Mouse (Mus musculus) B cell, adult 2 months (primary cell): ENCODE data around the gene Mpzl2.
A peak's percentile ranks its signal among the peaks of the same experiment; 100 is the strongest.

Experiments used
- DNase-seq, 2 experiments: peaks; one replicate each; pipeline ENCODE4 v3.0.0; 2022

Gene Mpzl2

DNA sequence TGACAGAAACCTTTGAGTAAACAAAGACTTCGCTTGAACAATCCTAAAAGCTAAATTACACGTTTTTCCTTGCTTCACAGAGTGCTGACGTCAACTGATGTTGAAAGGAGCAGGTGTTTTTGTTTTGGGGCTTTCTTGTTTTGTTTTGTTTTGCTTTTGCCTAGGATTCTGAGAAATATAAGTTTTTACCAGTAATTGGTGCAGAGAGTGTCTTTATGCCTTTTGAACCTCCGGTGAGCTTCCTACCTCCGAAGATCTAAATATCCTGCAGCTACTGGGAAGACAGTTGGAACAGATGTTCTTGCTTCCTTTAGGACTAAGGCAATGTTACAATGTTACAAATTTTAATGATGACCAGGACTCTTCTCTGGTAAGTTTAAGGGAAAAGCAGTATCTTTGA lies at the start of gene Mpzl2:
TSS of gene Mpzl2 (plus strand) at position 301 of the 400 bp plus-strand sequence.
- no peak for DNase-seq

DNA sequence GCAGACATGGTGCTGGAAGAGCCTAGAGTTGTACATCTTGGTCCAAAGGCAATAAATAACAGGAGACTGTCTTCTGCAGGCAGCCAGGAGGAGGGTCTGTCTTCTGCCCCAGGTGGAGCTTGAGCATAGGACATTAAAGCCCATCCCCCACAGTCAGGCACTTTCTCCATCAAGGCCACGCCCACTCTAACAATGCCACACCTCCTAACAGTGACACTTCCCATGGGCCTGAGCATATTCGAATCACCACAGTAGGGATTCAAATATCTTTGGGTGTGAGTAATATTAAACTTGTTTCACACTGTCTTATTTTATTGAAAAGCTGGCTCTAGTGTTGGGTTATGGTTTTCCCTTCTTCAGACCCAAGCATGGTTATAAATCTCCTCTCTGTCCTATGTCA lies 47.8 kb upstream of the Mpzl2 start:
- DNase-seq: no peak

DNA sequence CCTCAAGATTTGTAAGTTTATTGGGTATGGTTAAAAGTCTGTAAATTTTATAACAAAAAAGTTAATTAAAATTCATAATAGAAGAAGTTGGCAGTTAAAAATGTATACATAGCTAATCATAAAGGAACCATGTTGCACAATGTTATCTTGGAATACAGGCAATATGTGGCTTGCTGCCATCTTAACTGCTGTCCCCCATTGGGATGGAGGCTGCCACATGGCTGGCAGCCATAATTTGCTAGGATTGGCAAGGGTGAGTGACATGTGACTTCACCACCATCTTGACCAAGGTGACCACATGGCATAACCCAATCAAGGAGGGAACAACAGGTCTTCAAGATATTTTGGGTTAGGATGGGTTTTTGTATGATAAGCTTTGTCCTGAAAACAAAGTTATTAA lies 47.3 kb upstream of the Mpzl2 start:
- DNase-seq: no peak

DNA sequence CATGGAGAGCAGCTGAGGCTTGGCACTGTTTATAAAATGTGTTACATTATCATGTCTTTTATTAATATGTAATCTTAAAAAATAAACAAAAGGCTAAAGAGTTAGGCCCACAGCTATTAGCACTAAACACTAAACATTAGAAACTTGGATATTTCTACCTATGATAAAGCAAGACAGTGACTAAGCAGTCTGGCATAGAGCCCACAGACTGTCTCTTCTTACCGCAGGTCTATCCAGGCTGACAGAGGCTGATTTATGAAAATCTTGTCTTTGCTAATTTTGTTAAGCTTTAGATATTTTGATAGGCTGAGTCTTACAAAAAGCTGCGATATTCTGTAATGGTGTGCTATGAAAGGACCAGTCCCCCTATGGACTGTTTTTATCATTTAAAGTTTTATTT lies 46.3 kb upstream of the Mpzl2 start:
- DNase-seq: no peak

DNA sequence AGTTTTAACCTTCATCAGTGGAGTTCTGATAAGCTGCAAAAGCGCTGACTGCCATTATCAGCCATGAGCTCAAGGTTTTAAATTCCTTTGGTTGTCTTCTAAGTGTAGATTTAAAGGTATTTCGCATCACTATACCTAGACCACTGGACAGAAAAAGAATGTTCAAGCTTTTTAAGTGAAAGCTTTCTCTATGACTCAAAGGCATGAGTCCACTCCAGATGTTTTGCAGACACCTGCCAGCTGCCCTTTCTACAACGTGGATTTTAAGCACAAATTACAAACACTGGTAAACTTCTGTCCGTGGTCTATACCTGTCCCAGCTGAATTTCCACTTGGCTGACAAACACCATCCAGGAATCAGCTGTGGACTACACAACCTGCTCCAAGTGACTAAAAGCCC lies 44.6 kb upstream of the Mpzl2 start:
- DNase-seq: no peak

DNA sequence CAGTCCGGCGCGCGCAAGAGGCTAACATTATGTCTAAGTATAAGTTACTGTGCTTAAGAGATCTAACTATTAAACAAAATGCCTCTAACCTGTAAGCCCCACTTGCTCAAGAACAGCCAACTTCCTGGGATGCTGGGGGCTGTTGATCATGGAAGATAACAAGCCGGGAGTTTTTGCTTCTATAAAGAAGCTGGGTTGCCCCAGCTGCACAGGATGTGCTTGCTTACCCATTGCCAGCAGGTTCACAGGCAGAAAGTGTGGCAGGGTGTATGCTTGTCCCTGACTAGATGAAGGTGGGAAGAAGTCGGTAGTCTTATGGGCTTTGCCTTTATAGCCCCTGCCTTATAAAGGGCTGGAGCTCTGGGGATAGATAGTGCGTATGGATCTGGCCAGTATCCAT lies 43.0 kb upstream of the Mpzl2 start:
- no peak for DNase-seq

DNA sequence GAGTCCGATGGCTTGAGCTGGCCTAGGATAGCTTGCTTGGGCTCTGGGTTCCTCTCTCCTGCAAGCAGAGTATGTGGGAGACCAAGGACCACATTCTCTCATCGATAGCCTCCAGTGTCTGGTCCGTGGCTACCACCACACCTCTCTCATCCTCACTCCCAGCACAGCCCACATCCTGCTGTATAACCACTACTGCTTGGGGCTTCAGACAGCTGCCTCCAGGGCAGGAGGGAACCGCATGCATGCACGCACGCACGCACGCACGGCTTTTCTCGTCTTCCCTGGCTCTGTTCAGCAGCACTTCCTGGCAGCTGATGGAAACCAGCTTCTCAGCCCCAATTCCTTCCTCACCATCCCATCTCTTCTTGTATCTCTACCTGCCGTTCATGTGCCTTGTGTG lies 41.5 kb upstream of the Mpzl2 start:
- no peak for DNase-seq

DNA sequence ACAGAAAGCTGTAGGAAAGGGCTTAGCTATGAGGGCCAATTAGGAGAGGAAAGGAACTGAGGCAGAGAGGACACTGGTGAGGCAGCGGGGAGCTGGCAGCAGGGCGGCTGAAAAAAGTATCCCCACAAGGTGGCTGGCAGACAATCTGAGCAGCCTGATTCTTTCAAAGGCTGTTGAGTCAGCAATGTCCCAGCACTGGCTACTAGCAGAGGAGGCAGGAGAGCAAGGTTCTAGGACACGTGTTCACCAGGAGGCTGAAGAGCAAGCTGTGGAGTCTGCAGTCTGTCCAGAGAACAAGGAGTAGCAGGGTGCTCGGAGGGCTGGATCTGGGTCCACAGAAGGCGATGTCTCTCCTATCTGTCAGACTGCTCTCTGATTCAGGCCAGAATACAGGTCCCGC lies 40.4 kb upstream of the Mpzl2 start:
- no peak for DNase-seq

DNA sequence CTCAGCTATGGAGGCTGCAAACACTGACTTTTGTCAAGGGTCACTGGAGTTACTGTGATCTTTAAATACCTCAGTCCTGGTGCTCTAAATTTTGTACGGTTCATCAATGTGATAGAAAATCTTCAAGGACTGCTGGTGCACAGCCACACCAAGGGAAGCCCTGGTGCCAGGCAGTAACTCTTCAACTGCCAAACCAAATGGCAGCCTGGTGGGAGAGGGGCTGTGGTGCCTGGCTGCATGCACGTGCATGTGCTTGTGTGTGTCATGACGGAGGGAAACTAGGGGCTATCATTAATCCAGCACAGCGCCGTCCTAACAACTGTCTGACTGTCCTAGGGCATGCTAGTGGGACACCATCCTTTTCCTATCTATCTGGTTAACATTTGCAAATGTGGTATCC lies 39.8 kb upstream of the Mpzl2 start:
- no peak for DNase-seq

DNA sequence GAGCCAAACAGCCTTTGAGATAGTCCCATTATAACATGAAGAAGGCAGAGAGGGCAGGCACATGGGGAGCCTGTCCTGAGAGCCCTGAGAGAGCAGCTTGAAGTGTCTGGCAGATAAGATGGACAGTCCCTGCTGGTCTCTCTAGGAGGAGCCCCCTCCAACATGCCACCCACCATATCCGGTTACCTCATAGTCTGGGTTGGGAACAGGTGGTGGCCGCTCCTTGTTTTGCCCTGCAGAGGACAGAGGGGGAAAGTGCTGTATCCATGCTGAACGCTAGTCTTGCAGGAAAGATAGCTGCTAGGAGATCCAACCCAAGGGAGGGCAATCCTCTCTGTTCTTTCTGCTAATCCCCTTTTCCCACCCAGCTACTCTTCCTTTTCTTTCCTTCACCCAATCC lies 39.4 kb upstream of the Mpzl2 start:
- DNase-seq: no peak

DNA sequence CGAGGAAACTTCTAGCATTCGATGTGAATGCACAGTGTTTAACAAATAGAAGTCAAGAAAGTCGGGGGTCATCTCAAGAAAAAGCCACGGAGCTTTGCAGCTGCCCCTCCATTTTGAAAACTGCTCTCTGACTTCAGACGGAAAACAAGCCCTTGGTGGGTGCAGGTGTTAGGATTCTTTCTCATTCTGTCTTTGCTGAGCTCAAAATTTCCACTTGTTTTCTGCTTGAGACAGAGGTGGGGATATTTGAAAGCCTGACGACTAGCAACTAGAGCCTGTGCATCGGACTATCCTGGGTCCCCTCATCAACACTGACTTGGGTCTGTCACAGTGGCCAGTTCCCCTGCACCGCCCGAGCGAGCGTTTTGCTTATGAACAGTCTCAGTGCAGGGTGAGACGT lies 32.2 kb upstream of the Mpzl2 start:
- no peak for DNase-seq

DNA sequence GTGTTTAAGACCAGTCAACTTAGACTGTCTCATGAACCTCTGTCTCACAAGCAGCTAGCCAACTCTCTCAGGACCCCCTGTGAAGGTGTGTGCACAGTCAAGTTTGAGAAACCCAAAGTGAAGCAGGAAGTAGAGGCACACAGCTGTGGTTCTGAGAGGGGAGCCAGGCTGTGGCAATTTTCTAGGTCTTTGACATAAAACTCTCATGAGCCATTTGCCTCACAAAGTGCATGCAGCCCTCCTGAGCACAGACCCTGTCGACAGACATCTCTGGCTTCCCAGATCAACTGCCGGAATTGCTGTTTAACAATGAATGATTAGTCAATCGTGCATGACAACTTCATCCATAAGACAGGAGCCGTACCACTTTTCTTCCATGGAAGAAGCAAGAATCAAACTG lies 31.3 kb upstream of the Mpzl2 start:
- no peak for DNase-seq

DNA sequence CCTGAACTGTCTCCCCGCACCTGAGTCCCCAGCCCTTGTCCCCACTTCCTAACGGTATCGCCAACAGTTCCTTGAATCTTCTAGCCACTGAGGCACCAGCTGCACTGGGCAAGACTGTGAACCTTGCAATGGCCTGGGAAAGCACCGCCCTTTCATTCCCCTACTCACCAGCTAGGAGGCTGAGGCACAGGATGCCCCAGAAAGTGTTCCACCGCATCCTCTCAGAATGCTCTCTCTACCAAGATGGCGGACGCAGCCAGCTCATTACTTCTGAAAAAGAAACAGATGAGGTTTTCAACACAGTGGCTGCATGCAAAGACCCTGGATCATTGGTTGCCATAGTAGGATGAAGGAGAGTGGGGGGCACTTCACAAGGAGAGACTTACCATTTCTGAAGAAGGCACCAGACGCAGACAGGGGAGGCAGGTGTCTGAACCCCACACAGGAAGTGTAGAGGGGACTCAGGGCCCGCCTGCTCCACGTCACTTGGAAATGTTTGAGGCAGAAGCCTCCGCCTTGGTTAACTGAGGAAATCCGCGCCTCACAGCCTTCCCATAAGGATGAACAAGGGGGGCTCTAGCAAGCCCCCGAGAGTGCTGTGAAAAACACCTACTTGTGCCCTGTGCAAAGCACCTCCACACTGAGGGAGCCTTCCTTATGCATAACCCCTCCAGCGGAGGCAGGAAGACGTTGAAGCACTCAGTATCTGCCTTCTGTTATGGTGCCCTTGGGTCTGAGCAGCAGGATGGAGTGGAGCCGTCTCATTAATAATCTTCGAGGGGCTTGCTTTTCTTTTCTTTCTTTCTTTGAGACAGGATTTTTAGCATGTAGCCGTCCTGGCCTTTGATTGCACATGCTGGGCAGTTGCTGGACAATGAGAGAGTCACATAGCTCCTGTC lies 30.2 kb upstream of the Mpzl2 start, which contains the start of gene Cd3e:
TSS of gene Cd3e (minus strand) at position 448 of the 899 bp plus-strand sequence.
- no peak for DNase-seq

DNA sequence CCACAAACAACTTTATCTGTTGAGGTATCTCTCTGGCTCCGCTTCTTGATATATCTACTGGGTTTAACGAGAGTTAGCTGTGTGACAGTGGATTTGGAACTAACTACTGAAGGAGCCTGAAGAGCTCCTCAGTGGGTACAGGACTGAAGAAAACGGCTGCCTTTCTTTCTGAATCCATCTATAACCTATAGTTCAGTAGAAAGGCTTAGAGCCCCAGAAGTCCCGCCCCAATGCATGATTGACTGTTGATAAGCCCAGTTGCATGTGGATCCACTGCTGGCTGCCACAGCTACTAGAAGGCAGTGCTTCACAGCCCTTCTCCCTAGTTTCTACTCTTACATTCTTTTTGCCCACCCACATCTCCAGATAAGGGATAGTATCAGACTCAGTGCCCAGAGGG lies 29.1 kb upstream of the Mpzl2 start:
- no peak for DNase-seq

DNA sequence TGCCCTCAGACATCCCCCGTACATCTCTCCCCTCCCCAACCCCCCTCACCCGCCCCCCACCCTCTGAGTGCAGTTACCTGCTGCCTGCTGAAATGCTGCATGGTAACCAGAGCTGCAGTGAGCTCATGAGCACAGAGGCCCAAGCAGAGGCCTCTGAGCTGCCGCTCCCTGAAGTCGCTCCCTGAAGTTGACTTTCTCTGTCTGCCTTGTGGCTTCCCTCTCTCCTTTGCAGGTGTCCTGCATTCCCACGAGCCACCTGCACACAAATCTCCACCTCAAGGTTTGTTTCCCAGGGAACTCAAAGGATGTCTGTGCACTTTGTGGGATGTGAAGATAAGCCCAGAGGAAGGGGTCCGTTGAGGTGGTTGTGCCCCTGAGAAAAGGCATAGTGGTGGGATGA lies 28.3 kb upstream of the Mpzl2 start:
- DNase-seq: no peak

DNA sequence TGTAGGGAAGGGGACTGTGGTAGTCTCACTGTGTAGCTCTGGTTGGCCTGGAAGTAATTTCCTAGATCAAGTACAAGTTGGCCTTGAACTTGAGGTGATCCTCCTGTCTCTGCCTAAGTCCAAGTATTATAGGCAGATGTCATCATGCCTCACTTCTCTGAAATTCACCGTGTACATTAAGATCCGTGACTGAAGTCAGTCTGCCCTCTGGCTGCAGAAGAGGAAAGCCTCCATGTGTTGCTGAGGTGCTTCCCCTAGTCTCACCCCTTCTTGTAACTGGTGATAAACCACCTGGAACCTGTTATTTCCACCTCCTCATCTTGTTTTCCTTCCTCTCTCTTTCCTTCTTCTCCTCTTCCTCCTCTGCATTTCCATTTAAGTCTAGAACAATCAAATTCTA lies 24.7 kb upstream of the Mpzl2 start:
- DNase-seq: peak in 1 of 2 experiments; percentile 14

DNA sequence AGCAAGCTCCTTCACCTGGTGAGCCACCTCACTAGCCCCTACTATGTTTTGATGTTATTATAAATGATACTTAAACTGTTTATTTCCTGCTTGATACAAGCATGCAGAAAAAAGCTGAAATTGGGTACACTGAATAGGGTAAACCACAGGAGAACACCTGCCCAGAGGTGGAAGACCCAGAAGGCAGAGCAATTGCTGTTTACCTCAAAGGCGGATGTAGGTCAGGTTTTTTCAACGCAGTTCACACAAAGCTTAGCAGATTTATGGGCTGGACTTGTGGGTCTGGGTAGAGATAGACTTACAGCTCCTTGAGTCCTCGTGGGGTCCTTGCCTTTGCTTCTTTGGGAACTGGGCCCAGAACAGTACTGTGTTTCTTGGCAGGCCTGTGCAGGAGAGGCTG lies 23.8 kb upstream of the Mpzl2 start:
- no peak for DNase-seq

DNA sequence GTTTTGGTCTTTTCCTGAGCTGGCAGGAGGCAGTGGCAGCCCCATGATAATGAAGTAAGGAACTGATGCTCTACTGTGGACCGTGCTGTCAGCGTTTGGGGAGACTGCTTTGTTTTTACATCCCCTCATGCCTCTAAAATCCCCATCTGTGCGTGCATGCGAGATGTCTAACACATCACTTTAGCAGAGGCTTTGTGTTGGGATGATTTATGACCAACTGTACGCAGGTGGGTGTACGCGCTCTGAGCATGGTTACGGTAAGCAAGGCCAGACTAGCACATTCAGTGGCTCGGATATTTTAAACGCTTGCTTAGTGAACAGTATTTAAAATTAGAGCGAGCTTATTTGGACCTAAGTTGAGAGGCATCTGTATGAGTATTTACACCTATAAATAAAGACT lies 21.6 kb upstream of the Mpzl2 start:
- DNase-seq: no peak

DNA sequence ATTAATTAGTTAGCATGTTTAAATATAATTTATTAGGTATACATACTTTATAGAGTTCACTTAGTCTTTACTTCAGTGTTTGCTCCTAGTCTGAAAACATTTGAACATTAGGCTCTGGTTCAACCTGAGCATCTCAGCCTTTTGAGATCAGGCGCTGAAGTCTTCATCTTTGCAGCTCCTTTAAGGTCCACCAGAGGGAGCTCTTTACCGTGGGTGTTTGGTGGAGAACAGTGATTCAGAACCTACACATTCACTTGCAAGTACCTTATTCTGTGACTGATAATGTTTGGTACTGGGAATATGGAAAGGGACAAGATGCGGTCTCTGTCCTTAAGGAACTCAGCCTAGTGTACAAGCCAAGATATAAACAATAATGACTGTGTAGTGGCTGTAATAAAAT lies 16.8 kb upstream of the Mpzl2 start:
- DNase-seq: peak; percentile 78 to 82

DNA sequence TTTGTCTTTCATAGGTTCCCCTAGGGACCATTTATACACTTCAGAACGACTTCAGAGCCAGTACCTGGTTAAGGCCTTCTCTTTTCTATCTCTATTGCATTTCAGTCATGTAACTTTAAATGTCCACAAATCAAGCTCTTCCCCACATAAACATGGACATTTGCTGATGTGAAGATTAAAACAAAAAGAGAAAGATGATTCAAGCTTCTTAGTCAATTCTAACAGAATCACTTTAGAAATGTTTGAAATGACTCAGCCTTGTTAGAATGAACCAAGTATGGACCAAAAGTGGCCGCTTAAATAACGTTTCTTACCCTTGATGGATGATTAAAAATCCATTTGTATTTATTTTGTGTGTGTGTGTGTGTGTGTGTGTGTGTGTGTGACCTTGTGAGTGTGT lies 16.0 kb upstream of the Mpzl2 start:
- no peak for DNase-seq

DNA sequence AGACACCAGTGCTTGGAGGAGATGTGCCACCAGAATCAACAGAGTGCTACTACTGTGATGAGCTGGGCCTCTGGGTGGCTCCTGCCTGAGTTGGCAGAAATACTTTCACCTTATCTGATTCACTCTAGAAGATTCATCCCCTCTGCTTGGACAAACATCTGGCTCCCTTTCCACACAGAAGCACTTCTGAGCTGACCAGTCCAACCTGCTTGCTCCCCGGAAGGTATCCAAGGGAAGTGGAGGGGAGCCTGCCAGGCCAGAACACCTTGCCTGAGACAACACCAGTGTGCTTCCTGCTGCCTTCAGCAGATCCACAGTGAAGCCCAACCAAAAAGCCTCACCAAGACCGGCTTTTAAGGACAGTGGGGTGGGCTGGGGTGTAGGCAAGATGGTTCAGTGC lies 15.4 kb upstream of the Mpzl2 start:
- DNase-seq: no peak

DNA sequence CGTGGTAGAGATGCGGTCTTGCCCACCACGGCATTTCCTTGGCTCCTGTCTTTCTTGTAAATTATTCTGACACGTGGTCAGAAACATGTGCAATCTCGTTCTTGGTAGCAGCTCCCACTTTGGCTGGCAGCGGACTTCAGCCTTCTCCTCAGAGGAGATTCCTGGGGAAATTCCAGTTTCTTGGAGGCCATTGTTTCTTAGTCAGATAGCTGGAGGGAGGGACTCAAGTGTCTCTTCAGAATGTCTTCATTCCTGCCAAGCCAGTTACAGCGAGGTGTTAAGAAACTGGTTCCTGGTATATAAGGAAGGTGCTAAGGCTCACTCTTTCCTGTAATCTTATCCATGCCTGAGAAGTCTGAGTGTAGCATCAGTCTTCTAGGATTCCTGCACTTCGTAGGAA lies 12.2 kb upstream of the Mpzl2 start:
- no peak for DNase-seq

DNA sequence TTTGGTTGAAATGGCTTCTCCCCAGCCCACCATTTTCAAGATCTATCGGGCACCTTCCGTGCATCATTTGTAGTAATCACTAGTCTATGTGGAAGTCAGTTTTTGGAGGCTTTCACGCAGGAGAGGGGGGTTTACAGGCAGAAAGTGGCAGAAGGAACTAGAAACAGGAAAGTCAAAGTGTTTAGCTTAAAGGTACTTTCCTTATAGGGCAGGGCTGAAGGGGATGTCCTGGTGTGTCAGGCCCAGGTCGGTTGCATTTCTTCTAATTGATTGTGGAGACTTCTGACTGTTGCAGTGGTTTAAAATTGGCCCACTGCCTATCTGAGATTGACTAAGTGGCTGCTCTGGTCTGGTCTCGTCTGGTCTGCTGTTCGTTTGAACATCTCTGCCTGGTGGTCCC lies 9.3 kb upstream of the Mpzl2 start:
- DNase-seq: peak; percentile 42 to 53

DNA sequence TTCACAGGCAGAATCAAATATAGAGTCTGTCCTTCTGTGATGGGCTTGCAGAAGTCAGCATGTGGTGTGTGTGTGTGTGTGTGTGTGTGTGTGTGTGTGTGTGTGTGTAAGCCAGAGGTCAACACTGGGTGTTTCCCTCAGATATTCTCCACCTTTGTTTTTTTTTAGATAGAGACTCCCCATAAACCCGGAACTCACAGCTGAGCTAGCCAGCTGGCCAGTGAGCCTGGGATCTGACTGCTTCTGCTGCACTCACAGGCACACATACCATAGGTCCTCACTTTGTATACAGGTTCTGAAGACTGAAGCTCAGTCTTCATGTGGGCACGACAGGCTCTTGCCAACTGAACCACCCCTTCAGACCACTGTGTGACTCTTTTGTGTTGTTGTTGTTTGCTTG lies 7.3 kb upstream of the Mpzl2 start:
- DNase-seq: no peak

DNA sequence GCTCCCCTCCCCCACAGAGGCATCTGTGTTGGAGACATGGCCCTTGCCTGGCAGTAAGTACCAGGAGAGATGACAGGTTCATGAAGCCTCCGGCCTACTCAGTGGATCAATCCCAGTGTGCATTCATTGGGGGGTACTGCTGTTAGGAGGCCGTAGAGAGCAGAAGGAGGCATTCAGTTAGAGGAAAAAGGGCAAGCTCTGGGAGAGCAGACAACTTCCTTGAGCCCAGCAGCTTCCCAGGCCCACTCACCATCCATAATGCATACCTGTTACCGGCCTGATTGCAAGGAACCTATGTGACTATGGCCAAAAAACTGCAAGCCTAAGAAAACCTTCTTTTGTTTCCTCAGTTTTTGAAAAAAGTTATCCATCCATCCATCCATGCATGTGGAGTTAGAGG lies 5.1 kb upstream of the Mpzl2 start:
- DNase-seq: no peak
